Mouse (Mus musculus) megakaryocyte, embryonic 14.5 days (primary cell): ENCODE results near the gene Nlrx1.

Experiments used
- FLI1 ChIP-seq: IDR thresholded peaks from 2 replicates; pipeline ENCODE4 v1.6.1; 2012; ENCODE audit warnings: low read length, inconsistent platforms, mixed read lengths
- GATA1 ChIP-seq: IDR thresholded peaks from 3 replicates; pipeline ENCODE4 v1.6.1; 2012; ENCODE audit warnings: mixed read lengths, low read length, inconsistent platforms, borderline replicate concordance

- no peak for TF ChIP-seq GATA1
- TF ChIP-seq FLI1 = no peak
Measured at GRCm38 (mm10) chr9:44240399-44240798, 28.0 kb downstream of the Nlrx1 start, which contains the start of gene Ccdc153.
